Mouse (Mus musculus): ENCODE results near the gene Ttc28. TPM values are rescaled to one million over a fixed set of nuclear protein-coding genes. Genes with fewer than 3 reads are reported as not detected.
A peak's percentile ranks its signal among the peaks of the same experiment; 100 is the strongest.

Ttc28 gene
- total and polyA plus RNA-seq, 3 experiments, result 0.21 to 0.89 (median 0.28) TPM

- TF ChIP-seq MXI1 (IDR thresholded peaks at IDR 0.05; ENCODE audit: low read depth, low read length), result no peak
- no peak for TF ChIP-seq TBP (conservative IDR thresholded peaks at IDR 0.05; ENCODE audit: low read depth, low read length)
Observed at GRCm38 (mm10) chr5:111054848-111055428, 175.3 kb downstream of the Ttc28 start (continued).

DNA sequence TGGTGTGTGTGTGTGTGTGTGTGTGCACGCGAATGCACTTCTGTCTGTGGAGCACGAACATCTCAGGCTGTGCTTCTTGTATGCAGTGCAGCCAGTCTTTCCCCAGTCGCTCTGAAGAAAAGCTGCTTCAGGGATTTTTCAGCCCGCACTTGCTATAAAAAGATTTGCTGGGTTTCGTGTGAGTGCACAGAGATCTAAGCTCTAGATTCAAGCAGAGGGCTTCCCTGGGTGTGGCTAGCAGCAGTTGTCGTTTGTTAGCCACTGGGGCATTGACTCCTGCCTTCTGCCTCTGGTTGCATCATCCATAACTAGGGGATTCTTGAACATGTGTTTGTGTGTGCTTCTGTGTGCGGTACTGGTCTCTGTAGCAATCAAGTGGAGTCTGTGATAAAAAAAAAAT is 175.9 kb downstream of the Ttc28 start:
- TF ChIP-seq RAD21 (IDR thresholded peaks at IDR 0.05; ENCODE audit: low read depth, low read length) (no peak), SMC3 (IDR thresholded peaks at IDR 0.05; ENCODE audit: low read depth, low read length) (no peak), GABPA (IDR thresholded peaks at IDR 0.05; ENCODE audit: insufficient replicate concordance, low read depth, low read length) (no peak), ELF1 (IDR thresholded peaks at IDR 0.05; ENCODE audit: low read depth, low read length) (no peak), TBP (conservative IDR thresholded peaks at IDR 0.05; ENCODE audit: low read depth, low read length) (no peak), ZNF384 (IDR thresholded peaks at IDR 0.05; ENCODE audit: low read depth, low read length) (no peak), RCOR1 (conservative IDR thresholded peaks at IDR 0.05; ENCODE audit: low read depth, low read length) (no peak), MAX (IDR thresholded peaks at IDR 0.05; ENCODE audit: low read length) (no peak), POLR2A (IDR thresholded peaks at IDR 0.05; ENCODE audit: low read depth, low read length) (no peak), BHLHE40 (IDR thresholded peaks at IDR 0.05; ENCODE audit: low read depth, low read length) (no peak), CHD1 (IDR thresholded peaks at IDR 0.05; ENCODE audit: low read depth, low read length) (no peak), NELFE (IDR thresholded peaks at IDR 0.05; ENCODE audit: low read depth, low read length) (no peak), IRF4 (IDR thresholded peaks at IDR 0.05; ENCODE audit: low read depth, low read length) (no peak), PAX5 (IDR thresholded peaks at IDR 0.05; ENCODE audit: low read length) (no peak), CTCF (conservative IDR thresholded peaks at IDR 0.05 in 1 of 2, IDR thresholded peaks at IDR 0.05 in 1 of 2; ENCODE audit: low read depth in 2 of 2, low read length in 2 of 2) (no peak), E2F4 (IDR thresholded peaks at IDR 0.05; ENCODE audit: insufficient replicate concordance, low read depth, low read length) (no peak), USF1 (IDR thresholded peaks at IDR 0.05; ENCODE audit: low read depth, low read length) (no peak), EP300 (IDR thresholded peaks at IDR 0.05; ENCODE audit: low read length) (no peak), MAZ (IDR thresholded peaks at IDR 0.05; ENCODE audit: low read depth, low read length) (no peak)
- Histone ChIP-seq H3K4me3 (replicated peaks in 1 of 3; ENCODE audit: low read depth in 2 of 3, low read length in 2 of 3, poor library complexity in 1 of 3) (no peak overlapping the region), H3K79me2 (replicated peaks; ENCODE audit: control insufficient read depth, extremely low read depth, insufficient read depth, poor library complexity, severe bottlenecking) (no peaks in the 10 kb centered on the region), H3K9me3 (replicated peaks; ENCODE audit: low read length) (no peaks in the 10 kb centered on the region), H3K27ac (ENCODE audit: insufficient read depth, low read depth) (no peak overlapping the region), H3K36me3 (replicated peaks in 1 of 2; ENCODE audit: control insufficient read depth in 1 of 2, insufficient read depth in 1 of 2, low read length in 1 of 2) (no peaks in the 10 kb centered on the region), H3K4me1 (ENCODE audit: control insufficient read depth in 1 of 2, insufficient read depth in 2 of 2) (peaks cover 4 to 34% of the 10 kb centered on the region in 2 experiments; a peak in 2 of 4 replicates), H3K27me3 (replicated peaks) (no peaks in the 10 kb centered on the region), H3K9ac (ENCODE audit: insufficient read depth, low read depth) (no peak overlapping the region), H3K4me2 (ENCODE audit: insufficient read depth, low read depth, poor library complexity, severe bottlenecking) (no peak overlapping the region)
- in situ Hi-C loops (cut with MboI; ENCODE audit: low pct_ligation_motif_present, low pct_unique_long_range_greater_than_20kb, low sequenced_read_pairs), result no loop called here
- DNase-seq (ENCODE audit: extremely low read depth), result peak; percentile 40
- dilution Hi-C loops (cut with MboI; ENCODE audit: extremely low pct_ligation_motif_present, extremely low pct_unique_long_range_greater_than_20kb, low sequenced_read_pairs), result no loop called here

DNA sequence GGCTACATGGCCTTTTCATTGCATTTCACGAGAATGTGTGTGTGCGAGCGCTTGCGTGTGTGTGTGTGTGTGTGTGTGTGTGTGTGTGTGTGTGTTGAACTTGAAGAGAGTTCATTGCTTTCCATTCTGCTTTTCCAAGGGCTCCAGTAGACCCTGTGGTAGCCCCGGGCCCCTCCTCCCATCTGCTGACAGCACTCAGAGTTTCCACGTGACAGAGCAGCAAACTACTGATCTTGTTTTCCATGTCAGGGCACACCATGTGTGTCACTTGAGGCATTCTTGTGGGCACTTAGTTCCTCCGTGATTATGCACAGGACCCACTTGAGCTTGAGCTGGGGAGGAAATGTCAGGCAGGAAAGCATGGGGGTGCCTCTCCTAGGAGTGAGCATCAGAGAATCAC is 177.5 kb downstream of the Ttc28 start:
- no peak overlapping the region for H3K9ac ChIP-seq (ENCODE audit: insufficient read depth, low read depth)
- H3K27ac ChIP-seq (ENCODE audit: insufficient read depth, low read depth), result no peak overlapping the region
- peak; percentile 33 for DNase-seq (ENCODE audit: extremely low read depth)
- in situ Hi-C loops (cut with MboI; ENCODE audit: low pct_ligation_motif_present, low pct_unique_long_range_greater_than_20kb, low sequenced_read_pairs) (no loop called here), dilution Hi-C loops (cut with MboI; ENCODE audit: extremely low pct_ligation_motif_present, extremely low pct_unique_long_range_greater_than_20kb, low sequenced_read_pairs) (no loop called here)
- peaks cover 4 to 29% of the 10 kb centered on the region in 2 experiments; a peak in 2 of 4 replicates for H3K4me1 ChIP-seq (ENCODE audit: control insufficient read depth in 1 of 2, insufficient read depth in 2 of 2)
- no peaks in the 10 kb centered on the region for H3K27me3 ChIP-seq (replicated peaks)
- TF ChIP-seq RCOR1 (conservative IDR thresholded peaks at IDR 0.05; ENCODE audit: low read depth, low read length) (no peak), NELFE (IDR thresholded peaks at IDR 0.05; ENCODE audit: low read depth, low read length) (no peak), MAFK (IDR thresholded peaks at IDR 0.05; ENCODE audit: insufficient replicate concordance, low read length) (no peak), MAZ (IDR thresholded peaks at IDR 0.05; ENCODE audit: low read depth, low read length) (no peak), ZMIZ1 (IDR thresholded peaks at IDR 0.05; ENCODE audit: low read depth, low read length) (no peak), ZC3H11A (IDR thresholded peaks at IDR 0.05; ENCODE audit: low read depth, low read length) (no peak)
- H3K9me3 ChIP-seq (replicated peaks; ENCODE audit: low read length), result no peaks in the 10 kb centered on the region
- no peak overlapping the region for H3K4me2 ChIP-seq (ENCODE audit: insufficient read depth, low read depth, poor library complexity, severe bottlenecking)
- no peak overlapping the region for H3K4me3 ChIP-seq (replicated peaks in 1 of 3; ENCODE audit: low read depth in 2 of 3, low read length in 2 of 3, poor library complexity in 1 of 3)
- H3K36me3 ChIP-seq (replicated peaks in 1 of 2; ENCODE audit: control insufficient read depth in 1 of 2, insufficient read depth in 1 of 2, low read length in 1 of 2), result no peaks in the 10 kb centered on the region
- no peaks in the 10 kb centered on the region for H3K79me2 ChIP-seq (replicated peaks; ENCODE audit: control insufficient read depth, extremely low read depth, insufficient read depth, poor library complexity, severe bottlenecking)

Measured in CH12.LX (cell line).